Mouse (Mus musculus) left cerebral cortex, postnatal 10 days (tissue): Measurements from ENCODE around the gene Rpap1. TPM values are rescaled to one million over a fixed set of nuclear protein-coding genes. Genes with fewer than 3 reads are reported as not detected.
A peak's percentile ranks its signal among the peaks of the same experiment; 100 is the strongest.

Experiments
- DNase-seq, 2 experiments: peaks; one replicate each; pipeline ENCODE4 v3.0.0; 2021 to 2022; ENCODE audit warnings: low spot score in 2 of 2, mixed read lengths in 1 of 2; ENCODE audit errors: extremely low spot score in 1 of 2
- intact Hi-C: fragments of 180-260 bp; cut with DNase I; formaldehyde crosslinking; loops from one replicate; pipeline ENCODE4 v1.15.1; 2025
- total RNA-seq, 2 experiments: library from RNA; stranded (reverse); gene quantifications; 2 replicates each; pipeline ENCODE4 v1.2.3; 2021

Gene Rpap1
- 10 to 100 TPM; 15.9 to 17.1 TPM for total RNA-seq

DNA sequence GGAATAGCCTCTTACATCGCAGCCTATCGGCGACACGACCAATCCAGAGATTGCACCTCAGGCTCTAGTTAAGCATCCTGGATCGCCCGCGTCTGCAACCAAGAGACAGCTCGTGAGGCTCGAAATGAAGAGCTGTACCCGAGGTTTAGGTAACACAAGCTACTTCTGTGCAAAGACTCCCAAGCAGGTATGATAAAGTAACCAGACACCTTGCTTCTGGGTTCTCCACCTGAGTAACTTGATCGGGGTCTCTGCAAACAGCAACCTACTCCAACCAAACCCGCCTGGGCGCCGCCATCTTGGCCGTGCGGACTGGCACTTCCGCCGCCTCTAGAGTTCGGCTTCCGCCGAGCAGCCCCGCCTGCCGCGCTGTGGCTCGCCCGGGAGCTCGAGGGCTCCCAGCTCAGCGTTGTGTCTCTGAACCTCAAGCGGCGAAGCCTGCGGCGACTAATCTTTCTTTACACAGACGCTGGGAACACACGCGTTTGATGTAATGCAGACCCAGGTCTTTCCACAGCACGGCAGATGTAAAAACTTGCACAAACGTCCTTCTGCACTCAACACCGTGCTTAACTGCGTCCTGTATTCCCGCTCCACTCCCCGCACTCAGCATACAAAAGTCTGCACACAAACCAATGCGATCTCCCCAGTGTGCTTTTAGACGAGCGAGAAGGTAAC, at the start of gene Rpap1:
TSS of gene Rpap1 (minus strand) at position 332 of the 678 bp plus-strand sequence.
- DNase-seq = peak; percentile 82 to 89
- intact Hi-C loops = loop anchor here (10.0 kb wide), 1 partner anchor 147 kb away; no protein-coding TSS in a partner anchor

DNA sequence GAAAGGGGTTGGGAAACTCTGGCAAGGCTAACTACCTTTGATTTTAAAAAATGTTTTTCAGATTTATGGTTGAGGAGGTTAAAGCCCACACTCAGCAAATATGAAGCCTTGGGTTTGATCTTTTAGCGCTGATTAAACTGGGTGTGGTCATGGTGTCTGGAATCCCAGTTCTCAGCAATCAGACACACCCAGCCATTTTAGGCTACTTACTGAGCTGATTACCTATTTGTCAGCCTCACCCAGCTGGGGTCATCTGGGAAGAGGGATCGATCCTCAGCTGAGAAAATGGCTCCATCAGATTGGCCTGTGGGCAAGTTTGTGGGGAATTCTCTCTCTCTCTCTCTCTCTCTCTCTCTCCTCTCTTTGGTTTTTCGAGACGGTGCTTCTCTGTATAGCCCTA, 46.9 kb upstream of the Rpap1 start:
- intact Hi-C loops = no loop called here
- no peak for DNase-seq

DNA sequence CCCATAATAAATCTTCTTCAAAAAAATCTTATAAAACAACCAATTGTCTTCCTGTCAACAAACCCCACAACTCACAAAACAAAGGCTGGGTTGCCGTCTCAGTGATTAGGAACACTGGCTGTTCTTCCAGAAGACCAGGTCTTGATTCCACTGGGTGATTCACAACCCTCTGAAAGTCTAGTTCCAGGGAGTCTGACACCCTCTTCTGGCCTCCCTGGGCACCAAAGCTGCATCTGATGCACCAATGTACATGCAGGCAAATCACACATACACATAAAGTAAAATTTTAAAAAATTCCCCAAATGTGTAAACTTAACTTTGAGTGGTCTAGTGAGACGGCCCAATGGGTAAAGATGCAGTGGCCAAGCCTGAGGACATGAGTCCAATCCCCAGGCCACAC, 43.2 kb upstream of the Rpap1 start:
- DNase-seq = no peak
- intact Hi-C loops = no loop called here

DNA sequence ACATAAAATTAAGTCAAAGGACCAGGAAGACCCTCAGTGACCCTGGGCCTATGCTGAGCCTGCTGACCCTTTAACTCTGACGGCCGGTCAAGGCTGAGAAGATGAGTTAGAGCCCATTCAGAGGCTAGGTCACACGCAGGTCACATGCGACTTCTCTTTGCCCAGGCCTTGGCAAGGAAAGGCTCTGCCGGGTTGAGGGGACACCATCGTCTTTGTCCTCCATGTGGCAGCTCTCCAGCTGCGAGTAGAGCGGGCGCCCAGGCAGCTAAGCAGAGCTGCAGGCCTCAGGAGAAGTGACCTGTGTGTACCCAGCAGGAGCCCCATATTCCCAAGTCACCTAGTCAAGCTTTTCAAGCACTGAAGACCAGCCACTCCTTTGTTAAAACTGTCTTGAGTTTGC, 33.8 kb upstream of the Rpap1 start:
- intact Hi-C loops = no loop called here
- no peak for DNase-seq

DNA sequence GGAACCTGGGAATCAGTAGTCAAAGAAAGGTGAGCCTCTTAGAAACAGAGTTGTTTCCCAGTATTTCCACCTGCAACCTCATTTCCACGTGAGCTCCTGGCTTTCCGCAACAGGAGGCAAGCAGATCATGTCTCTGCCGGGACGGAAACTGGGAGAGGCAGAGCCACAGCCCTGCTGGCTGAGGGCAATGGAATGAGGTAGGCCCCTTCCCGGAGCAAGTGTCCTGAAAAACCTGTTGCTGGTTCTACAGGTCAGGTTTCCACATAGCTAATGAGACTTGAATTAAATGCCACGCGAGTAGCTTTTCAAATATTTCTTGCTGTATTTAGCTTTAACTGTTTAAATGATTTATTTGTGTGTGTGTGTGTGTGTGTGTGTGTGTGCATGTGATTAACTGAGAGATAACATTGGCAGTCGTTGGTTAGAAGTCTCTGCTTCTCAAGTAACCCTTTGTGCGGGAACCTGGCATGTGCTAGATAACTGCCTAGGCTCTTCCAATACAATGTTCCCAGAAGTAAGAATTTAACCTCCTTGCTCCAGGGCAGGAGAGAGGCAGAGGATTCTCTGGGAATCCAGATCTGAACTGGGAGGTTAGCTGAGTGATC, 31.4 kb upstream of the Rpap1 start:
- intact Hi-C loops = no loop called here
- no peak for DNase-seq

DNA sequence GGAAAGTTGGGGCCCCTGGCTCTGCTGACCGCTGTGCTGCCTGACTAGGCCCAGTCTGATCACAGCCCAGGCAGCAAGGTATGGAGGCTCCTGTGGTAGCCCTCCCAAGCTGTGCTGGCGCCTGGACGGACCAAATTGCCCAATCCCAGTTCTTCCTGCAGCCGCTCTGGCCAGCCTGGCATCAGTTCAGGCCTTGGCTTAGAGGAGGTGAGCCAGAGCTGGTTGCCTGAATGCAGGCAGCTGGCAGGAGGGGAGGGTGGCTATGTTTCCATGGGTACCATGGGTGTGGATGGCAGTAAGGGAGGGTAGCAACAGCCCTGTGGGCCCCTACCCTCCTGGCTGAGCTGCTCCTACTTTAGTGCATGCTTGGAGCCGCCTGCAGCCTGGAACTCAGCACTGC, 29.7 kb upstream of the Rpap1 start:
- intact Hi-C loops = no loop called here
- DNase-seq = peak in 1 of 2 experiments; percentile 61

DNA sequence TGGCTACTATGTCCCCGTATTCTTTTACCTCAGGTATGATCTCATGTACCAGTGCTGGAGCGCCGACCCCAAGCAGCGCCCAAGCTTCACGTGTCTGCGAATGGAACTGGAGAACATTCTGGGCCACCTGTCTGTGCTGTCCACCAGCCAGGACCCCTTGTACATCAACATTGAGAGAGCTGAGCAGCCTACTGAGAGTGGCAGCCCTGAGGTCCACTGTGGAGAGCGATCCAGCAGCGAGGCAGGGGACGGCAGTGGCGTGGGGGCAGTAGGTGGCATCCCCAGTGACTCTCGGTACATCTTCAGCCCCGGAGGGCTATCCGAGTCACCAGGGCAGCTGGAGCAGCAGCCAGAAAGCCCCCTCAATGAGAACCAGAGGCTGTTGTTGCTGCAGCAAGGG, 29.3 kb upstream of the Rpap1 start:
- intact Hi-C loops = no loop called here
- no peak for DNase-seq

DNA sequence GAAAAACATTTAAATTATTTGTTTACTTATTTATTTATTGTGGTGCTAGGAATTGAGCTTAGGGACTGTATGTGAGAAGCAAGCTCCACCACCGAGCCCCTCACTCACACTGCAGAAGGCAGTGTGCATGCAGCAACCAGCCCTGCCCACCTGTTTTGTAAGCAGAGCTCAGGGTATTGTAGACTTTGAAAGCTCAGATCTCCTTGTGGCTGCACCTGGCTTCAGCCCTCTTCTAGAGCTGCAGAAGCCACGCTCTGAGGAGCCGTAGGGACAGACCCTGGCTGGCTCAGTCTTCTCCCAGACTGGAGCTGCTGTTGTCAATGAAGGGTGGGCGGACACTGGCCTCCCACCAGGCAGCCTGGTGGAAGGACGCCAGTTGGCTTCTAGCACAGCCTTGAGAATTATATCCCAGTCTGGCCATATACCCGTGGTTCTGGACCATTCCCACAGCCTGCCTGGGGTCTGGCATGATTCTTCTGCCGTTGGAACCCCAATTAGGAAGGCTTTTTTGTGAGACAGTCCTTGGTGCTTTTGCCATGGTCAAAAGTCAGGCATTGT, 27.1 kb upstream of the Rpap1 start:
- peak; percentile 76 to 82 for DNase-seq
- intact Hi-C loops = no loop called here

DNA sequence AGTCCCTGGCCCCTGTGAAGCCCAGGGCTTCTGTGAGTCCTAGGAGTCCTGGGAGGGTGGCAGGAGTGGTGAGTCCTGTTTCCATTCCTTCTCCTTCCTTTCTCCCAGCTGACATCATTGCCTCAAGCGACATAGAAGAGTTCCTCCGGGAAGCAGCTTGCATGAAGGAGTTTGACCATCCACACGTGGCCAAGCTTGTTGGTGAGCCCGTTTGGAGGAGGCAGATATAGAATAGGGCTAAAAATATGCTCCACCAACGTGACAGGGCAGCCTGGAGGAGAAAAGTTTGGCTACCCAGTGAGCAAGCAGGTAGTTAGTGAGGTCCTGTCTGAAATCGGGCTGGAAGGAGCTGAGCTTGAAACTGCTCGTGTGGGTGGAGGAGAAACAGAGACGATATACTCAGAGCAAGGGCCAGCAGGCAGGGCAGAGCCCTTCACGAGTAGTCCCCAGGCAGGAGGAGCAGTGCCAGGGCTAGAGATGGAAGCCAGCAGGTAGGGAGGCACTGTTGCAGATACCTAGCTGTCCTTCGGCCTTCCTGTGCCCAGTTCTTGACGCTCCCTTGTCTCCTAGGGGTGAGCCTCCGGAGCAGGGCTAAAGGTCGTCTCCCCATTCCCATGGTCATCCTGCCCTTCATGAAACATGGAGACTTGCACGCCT, 24.3 kb upstream of the Rpap1 start:
- no peak for DNase-seq

DNA sequence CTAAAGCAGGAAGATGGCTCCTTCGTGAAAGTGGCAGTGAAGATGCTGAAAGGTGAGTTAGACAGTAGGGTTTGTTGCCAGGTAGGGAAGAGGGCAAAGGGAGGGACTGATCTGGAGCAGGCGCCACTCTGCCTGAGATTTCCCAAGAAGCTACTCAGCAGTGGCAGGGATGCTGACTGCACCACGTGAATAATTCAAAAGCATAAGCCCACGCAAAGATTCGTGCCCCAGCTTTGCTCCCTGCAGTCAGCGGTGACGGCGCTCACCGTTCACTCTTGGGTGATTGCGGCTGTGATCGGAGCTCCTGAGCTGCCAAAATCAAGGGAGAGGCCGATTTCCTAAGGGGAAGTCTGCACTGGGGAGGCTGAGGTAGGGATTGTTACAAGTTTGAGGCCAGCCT, 23.6 kb upstream of the Rpap1 start:
- intact Hi-C loops = no loop called here
- DNase-seq = peak in 1 of 2 experiments; percentile 23

More for the DNA sequence above, 24.3 kb upstream of the Rpap1 start:
- intact Hi-C loops = no loop called here

DNA sequence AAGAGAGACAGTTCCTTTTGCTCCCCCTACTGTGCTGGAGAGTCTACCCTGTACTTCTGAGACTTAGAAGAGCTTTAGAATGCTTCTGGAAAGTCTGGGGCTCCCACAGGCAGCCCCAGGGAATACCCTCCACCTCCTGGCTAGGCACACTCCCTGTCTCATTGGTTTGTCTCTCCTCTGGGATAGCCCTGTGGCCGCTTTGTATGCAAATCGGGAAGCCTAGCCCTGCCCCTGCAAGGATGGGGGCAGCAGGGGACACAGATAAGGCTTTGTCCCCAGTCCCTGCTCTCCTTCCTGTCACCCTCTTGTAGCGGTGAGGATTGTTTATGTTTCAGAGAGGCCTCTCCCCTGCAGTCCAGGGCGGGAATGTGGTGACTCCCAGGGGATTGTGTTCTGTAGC, 21.5 kb upstream of the Rpap1 start:
- intact Hi-C loops = no loop called here

DNA sequence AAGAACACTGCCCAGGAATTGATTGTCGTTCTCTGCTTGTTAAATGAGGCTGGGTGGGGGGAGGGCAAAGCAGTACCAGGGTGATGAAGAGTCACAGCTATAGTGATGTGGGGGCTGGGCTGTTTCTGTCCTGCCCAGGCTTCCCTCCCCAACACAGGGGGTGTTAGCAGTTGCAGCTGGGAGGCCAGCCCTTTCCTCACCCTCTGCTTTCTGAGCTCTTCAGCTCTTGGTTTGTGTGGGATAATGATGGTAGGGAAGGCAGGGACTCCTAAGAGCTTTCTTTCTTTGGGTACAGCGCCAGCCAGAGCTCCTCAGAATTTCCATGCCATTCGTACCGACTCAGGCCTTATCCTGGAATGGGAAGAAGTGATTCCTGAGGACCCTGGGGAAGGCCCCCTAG, 21.1 kb upstream of the Rpap1 start:
- intact Hi-C loops = no loop called here
- DNase-seq = no peak

More for the DNA sequence above, 21.5 kb upstream of the Rpap1 start:
- no peak for DNase-seq

DNA sequence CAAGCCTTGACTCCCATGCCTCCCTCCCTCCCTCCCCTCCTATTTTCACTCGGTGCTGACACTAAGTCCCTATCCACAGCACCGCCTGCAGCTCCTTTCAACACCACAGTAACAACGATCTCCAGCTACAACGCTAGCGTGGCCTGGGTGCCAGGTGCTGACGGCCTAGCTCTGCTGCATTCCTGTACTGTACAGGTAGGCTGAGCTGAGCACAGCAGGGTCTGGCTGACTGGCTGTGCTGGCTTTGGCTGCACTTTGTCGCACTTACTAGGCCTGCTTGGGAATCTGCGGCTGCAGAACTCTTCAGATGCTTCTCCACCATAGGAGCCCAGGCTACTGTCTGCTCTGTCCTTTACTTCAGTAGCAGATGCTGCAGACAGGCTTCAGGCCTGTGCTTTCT, 18.2 kb upstream of the Rpap1 start:
- no peak for DNase-seq
- intact Hi-C loops = no loop called here

DNA sequence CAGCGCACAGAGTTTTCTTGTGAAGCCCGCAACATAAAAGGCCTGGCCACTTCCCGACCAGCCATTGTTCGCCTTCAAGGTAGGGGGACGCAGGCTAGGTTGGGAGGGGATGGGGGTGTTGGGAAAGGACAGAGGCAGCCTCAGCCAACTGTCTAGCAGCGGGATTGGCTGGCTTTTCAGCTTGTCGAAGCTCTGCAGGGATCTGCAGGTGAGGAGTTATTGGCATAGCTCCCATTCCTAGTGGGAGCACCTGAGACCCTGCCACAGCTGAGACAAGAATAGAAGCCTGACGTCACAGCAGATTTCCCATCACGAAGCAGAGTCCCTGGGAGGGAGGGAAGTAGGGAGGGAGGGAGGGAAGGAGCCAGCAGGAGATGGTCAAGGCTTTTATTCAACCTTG, 17.4 kb upstream of the Rpap1 start:
- no peak for DNase-seq
- intact Hi-C loops = no loop called here

DNA sequence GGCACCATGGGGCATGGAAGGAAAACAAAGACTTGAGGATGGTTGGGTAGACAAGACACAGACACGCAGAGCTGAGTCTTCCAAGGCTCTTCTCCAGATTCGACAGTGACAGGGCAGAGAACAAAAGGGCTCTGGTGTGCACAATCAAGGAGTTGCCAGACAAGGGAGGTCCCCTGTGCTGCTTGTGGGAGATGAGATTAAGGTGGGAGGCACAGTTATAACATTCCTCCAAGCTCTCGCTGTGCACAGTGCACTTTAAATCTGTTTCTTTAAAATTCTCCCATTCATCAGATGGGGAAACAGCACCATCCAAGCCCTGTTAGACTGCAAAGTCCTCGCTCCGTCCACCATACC, 16.9 kb upstream of the Rpap1 start:
- intact Hi-C loops = no loop called here
- no peak for DNase-seq

DNA sequence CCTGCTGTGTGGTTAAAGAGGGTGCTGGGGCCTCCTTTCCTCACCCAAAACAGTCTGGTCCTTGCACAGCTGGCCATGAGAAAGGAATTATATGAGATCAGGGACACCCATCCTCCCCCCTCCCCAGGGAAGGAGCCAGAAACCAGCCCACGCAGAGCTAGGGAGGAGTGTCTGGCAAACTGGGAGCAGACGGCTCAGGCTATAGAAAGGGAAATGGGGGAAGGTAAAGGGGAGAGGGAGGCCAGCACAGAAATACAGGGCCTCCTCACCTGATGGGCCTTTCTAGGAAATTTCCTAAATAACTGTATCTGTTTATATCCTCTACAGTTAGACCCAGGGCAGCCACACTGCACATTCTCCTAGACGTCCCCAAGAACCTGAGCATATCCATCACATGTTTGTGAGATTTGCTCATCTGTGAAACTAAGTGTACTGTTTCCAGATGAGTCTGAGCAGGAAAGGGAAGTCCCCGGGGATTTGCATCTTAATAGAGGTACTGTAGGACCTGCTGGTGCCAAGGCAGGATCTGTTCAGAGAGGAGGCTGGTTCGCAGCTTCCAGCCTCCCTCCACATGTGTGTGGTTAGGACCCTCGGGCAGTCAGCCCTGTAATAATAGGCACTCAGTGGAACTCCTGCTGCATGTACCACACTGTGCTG, 16.4 kb upstream of the Rpap1 start:
- DNase-seq = no peak
- intact Hi-C loops = no loop called here

DNA sequence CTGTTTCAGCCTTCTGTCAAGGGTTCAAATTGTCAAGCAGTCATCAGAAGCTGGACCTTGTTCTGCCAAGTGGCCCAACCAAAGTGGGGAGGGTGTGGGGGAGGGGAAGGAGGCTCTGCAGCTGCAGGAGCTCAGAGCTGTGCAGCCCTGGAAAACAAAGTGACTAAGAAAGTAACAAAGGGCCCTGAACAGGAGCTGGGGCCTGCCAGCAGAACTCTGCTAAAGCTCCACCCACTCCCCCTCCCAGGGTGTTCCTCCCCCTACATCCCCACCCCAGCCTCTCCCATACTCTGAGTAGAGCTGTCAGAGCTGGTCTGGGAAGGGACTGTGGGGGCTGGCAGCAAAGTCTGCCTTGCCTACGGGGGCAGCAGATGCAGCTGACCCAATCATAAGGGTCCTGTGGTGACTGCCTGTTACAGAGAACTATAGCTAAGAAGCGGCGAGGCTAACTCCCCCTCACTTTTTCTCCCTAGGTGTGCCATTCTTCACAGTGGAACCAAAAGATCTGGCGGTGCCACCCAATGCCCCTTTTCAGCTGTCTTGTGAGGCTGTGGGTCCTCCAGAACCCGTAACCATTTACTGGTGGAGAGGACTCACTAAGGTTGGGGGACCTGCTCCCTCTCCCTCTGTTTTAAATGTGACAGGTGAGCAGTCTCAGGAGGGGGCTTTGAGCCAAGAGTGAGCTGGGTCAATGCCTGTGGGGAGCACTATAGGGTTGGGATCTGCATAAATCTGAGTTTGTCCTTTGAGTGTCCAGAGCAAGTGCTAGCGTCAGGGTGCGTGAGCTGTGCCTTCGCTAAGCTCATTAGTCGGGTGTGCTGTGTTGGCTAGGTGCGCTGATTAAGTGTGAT, 15.7 kb upstream of the Rpap1 start:
- DNase-seq = no peak
- intact Hi-C loops = no loop called here

DNA sequence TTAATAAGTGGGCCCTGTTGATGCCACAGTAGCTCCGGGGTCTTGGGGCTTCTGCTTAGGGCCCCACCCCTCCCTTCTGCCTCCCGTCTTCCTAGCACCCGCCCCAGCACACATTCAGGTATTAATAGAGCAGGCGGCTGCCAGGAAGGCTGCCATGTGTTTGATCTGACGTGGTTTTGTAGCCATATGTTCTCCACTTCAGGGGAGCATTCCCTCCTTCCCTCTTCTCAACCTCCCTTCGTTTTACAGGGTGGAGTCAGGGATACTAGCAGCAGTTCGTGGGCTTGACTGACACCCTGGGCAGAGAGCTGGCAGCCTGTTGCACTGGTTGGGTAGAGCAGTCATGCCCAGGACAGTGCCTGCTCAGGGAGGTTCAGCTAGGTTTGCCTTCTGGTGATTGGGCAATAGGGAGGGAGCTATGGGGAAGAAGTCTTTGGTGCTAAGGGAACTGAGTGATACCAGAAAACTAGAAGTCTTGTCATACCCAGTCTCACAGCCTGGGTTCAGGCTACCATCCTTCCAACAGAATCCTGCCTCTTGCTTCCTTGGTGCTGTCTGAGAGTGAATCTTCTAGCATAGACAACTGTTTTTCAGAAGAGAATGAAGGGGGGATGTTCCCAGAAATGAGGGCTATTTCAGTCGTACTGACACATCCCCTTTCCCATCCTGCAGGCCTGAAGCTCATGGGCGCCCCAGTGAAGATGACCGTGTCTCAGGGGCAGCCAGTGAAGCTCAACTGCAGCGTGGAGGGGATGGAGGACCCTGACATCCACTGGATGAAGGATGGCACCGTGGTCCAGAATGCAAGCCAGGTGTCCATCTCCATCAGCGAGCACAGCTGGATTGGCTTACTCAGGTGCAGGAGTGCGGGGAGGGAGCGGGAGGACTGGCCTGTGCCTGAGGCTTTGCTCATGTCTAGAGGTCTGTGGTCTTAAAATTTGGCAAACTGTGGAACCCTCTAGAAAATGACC, 13.8 kb upstream of the Rpap1 start:
- DNase-seq = no peak
- intact Hi-C loops = no loop called here
